Mouse (Mus musculus): ENCODE measurements around the gene Rnf215. TPM values are rescaled to one million over a fixed set of nuclear protein-coding genes. Genes with fewer than 3 reads are reported as not detected.

Gene Rnf215
- polyA plus RNA-seq (2015; fragmentation: Nextera tagmentation; extraction: Ambion mirVana): 46.4 and 48.7 TPM in 2 replicates

GRCm38 (mm10) chr11:4134986-4135935 lies at the start of gene Rnf215:
Gene Rnf215, plus strand, starts transcription at chr11:4135202.
- Histone ChIP-seq H3K4me3 (peak within 1 kb of the TSS; percentile 66), H3K4me1 (replicated peaks) (peaks cover 28% of the 10 kb centered on the region), H3K9me3 (no peaks in the 10 kb centered on the region), H3K4me2 (peak within 1 kb of the TSS; percentile 61), H3K9ac (peak within 1 kb of the TSS; percentile 80), H3K36me3 (peaks cover 15% of the 10 kb centered on the region), H3K27ac (replicated peaks) (peak within 1 kb of the TSS; percentile 89), H3K27me3 (no peaks in the 10 kb centered on the region)
- WGBS: 2% methylated on average over 59 of the region's 66 CpGs
- peak; percentile 91 for ATAC-seq (ENCODE audit: low FRiP score, low read depth)

DNA sequence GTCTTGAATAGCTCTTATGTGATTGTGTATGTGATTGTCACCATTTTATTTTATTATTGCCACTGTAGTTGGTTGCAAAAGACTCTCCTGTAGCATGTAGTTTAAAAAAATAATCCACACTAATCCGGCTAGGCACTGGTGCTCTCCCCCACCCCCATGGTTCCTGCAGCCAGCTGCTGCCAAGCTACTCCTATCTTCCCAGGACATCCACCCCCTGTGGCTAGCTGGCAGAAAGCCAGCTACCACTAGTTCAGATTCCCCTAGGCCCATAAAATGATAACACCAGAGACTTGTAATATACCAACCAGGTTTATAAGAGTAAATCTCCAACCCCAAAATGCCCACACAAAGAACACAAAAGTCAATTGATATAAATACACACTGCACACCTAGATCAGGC lies 48.8 kb upstream of the Rnf215 start:
- no peak for ATAC-seq (ENCODE audit: low FRiP score, low read depth)
- Histone ChIP-seq H3K4me3 (no peak overlapping the region), H3K4me2 (no peak overlapping the region), H3K9me3 (no peaks in the 10 kb centered on the region), H3K4me1 (replicated peaks) (no peaks in the 10 kb centered on the region), H3K36me3 (peaks cover 9% of the 10 kb centered on the region), H3K9ac (no peak overlapping the region), H3K27ac (replicated peaks) (no peak overlapping the region), H3K27me3 (no peaks in the 10 kb centered on the region)
- 33% methylated on average over 1 of the region's 1 CpGs for WGBS

GRCm38 (mm10) chr11:4087267-4087666 lies 47.7 kb upstream of the Rnf215 start:
- Histone ChIP-seq H3K9me3 (no peaks in the 10 kb centered on the region), H3K4me2 (no peak overlapping the region), H3K9ac (no peak overlapping the region), H3K36me3 (peaks cover 19% of the 10 kb centered on the region), H3K4me1 (replicated peaks) (no peaks in the 10 kb centered on the region), H3K4me3 (no peak overlapping the region), H3K27ac (replicated peaks) (no peak overlapping the region), H3K27me3 (no peaks in the 10 kb centered on the region)
- ATAC-seq (ENCODE audit: low FRiP score, low read depth): no peak
- 39% methylated on average over 2 of the region's 2 CpGs for WGBS

DNA sequence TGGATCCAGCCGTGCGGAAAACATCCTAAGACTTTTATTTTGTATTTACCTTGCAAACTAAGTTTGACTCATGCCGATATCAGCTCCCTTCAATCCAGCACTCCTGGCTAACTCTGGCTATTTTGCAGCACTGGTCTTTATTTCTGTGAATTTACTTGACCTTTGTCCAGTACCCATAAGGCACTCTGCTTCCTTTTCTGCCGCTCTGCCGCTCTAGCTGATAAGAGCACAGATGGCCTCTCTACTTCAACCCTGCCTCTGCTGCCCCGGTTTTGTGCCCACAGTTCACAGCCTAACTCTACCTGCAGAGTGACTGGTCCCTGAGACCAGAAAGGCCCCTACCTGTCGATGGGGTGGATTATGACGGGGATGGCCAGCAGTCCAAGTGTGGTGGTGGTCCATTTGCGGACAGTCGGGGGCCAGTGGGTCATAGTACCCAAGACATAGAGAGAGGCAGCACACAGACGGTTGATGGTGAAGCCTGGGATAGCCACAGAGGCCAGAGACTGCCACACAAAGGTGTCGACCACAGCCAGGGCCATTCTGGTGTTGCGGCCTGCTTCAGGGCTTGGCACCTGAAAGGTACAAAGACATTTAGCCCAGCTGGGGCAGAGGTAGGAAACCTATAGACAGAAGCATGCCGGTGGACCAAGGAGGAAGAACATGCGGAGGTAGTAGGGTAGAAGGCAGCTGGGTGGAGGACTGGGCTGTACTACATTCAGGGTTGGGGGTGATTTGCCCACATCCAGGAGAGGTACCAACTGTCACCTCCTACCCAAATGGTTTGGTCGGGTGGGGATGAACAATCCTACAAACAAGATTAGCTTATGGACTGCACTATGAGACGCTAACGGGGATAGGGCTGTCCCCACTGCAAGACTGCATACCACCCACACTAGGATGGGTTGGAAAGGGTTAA lies 41.3 kb upstream of the Rnf215 start:
- no peak overlapping the region for H3K27ac ChIP-seq (replicated peaks)
- no peak overlapping the region for H3K9ac ChIP-seq
- 87% methylated on average over 18 of the region's 18 CpGs for WGBS
- H3K4me1 ChIP-seq (replicated peaks): peaks cover 30% of the 10 kb centered on the region
- peaks cover 25% of the 10 kb centered on the region for H3K36me3 ChIP-seq
- no peak for ATAC-seq (ENCODE audit: low FRiP score, low read depth)
- peak overlapping the region; percentile 95 for H3K4me2 ChIP-seq
- H3K27me3 ChIP-seq: no peaks in the 10 kb centered on the region
- H3K4me3 ChIP-seq: peak overlapping the region; percentile 58
- H3K9me3 ChIP-seq: no peaks in the 10 kb centered on the region

- no peak for ATAC-seq (ENCODE audit: low FRiP score, low read depth)
- H3K27me3 ChIP-seq: no peaks in the 10 kb centered on the region
Measured at GRCm38 (mm10) chr11:4094378-4095170, 40.4 kb upstream of the Rnf215 start.

GRCm38 (mm10) chr11:4095171-4096053 lies 39.6 kb upstream of the Rnf215 start, which contains the start of gene Mtfp1:
Gene Mtfp1, minus strand, starts transcription at chr11:4095445.
- H3K27ac ChIP-seq (replicated peaks): peak within 1 kb of the TSS; percentile 82
- H3K9me3 ChIP-seq: no peaks in the 10 kb centered on the region
- peaks cover 24% of the 10 kb centered on the region for H3K36me3 ChIP-seq
- H3K4me1 ChIP-seq (replicated peaks): peaks cover 30% of the 10 kb centered on the region
- peak within 1 kb of the TSS; percentile 95 for H3K4me2 ChIP-seq
- no peaks in the 10 kb centered on the region for H3K27me3 ChIP-seq
- 7% methylated on average over 34 of the region's 34 CpGs for WGBS
- H3K9ac ChIP-seq: peak within 1 kb of the TSS; percentile 45
- peak within 1 kb of the TSS; percentile 58 for H3K4me3 ChIP-seq
- no peak for ATAC-seq (ENCODE audit: low FRiP score, low read depth)

More at GRCm38 (mm10) chr11:4094378-4095170, 40.4 kb upstream of the Rnf215 start:
- Histone ChIP-seq H3K36me3 (peaks cover 25% of the 10 kb centered on the region), H3K4me1 (replicated peaks) (peaks cover 30% of the 10 kb centered on the region), H3K4me2 (peak overlapping the region; percentile 95), H3K9ac (peak overlapping the region; percentile 45), H3K27ac (replicated peaks) (peak overlapping the region; percentile 82), H3K9me3 (no peaks in the 10 kb centered on the region), H3K4me3 (peak overlapping the region; percentile 58)
- 7% methylated on average over 23 of the region's 24 CpGs for WGBS

DNA sequence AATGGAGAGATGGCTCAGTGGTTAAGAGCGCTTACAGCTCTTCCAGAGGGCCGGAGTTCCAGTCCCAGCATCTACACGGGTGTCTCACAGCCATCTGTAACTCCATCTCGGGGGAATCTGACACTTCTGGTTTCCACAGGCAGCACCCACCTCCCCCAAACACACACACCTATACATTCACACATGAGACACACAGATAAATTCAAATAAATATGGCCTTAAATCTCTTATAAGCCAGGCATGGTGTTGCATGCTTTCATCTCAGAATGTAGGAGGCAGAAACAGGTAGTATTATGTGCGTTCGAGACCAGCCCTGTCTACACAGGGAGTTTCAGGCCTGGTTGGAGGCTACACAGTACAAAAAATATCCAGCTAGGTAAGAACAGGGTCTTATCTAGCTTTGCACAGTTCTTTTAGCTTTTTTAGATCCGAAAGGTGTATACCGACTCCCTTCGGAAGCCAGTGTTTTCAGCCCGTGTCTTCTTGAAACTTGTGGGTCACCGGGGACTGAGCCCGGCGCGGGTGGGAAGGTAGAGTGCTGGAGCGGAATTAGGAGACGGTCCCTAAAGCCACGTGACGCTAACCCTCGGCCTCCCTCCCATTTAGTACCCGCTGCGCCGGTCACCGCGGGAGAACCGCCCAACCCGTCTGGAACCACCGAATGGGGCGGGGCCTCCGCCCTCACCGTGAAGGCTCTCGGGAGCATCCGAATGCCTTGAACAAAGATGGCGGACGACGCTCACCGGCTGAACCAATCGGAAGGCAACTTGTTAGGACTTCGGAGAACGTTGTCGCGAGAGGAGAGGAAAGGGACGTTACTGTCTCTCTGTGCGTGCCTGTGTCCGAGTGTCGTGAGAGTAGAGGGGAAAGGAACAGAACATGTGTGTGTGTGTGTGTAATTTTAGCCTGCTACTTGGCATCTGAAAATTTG lies 38.7 kb upstream of the Rnf215 start:
- Histone ChIP-seq H3K27me3 (no peaks in the 10 kb centered on the region), H3K27ac (replicated peaks) (peak overlapping the region; percentile 90), H3K4me1 (replicated peaks) (peaks cover 30% of the 10 kb centered on the region), H3K4me2 (peak overlapping the region; percentile 95), H3K4me3 (peak overlapping the region; percentile 58), H3K9me3 (no peaks in the 10 kb centered on the region), H3K9ac (peak overlapping the region; percentile 66), H3K36me3 (peaks cover 15% of the 10 kb centered on the region)
- 3% methylated on average over 45 of the region's 45 CpGs for WGBS
- peak; percentile 96 for ATAC-seq (ENCODE audit: low FRiP score, low read depth)

DNA sequence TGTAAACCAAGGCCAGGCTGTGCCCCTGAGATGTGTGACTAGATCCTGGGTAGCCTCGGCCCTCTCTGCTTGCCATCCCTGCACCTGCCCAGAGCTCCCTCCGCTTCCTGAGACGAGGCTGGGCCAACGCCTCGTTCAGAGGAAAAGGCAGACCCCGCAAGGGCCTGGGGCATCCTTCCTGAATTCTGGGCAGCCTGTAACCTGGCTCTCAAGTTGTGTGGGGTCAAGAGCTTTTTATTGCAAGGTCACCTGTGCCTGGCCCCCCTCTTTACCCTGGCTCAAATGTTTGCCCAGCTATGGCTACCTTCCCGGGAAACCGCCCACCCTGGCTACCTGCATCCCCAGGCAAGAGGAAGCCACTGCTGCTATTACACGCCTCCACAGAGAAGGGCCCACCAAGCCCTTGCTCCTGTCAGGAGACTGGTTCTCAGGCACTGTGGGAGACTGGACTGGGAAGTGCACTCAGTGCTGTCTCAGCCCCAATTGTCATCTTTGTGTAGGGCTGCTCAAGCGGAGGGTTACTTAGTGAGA lies 37.8 kb upstream of the Rnf215 start:
- peaks cover 30% of the 10 kb centered on the region for H3K4me1 ChIP-seq (replicated peaks)
- H3K9ac ChIP-seq: peak overlapping the region; percentile 66
- H3K9me3 ChIP-seq: no peaks in the 10 kb centered on the region
- peaks cover 7% of the 10 kb centered on the region for H3K36me3 ChIP-seq
- peak; percentile 28; the same call in 1 of the 2 replicates for ATAC-seq (ENCODE audit: low FRiP score, low read depth)
- H3K4me3 ChIP-seq: peak overlapping the region; percentile 58
- peak overlapping the region; percentile 90 for H3K27ac ChIP-seq (replicated peaks)
- 29% methylated on average over 10 of the region's 10 CpGs for WGBS
- no peaks in the 10 kb centered on the region for H3K27me3 ChIP-seq
- H3K4me2 ChIP-seq: peak overlapping the region; percentile 95

- Histone ChIP-seq H3K4me1 (replicated peaks) (peaks cover 30% of the 10 kb centered on the region), H3K27me3 (no peaks in the 10 kb centered on the region), H3K36me3 (peaks cover 4% of the 10 kb centered on the region; the same call in 1 of the 2 replicates), H3K4me2 (no peak overlapping the region), H3K9ac (no peak overlapping the region), H3K27ac (replicated peaks) (no peak overlapping the region), H3K4me3 (no peak overlapping the region), H3K9me3 (no peaks in the 10 kb centered on the region)
- ATAC-seq (ENCODE audit: low FRiP score, low read depth): no peak
- WGBS: 62% methylated on average over 8 of the region's 8 CpGs
Measured at GRCm38 (mm10) chr11:4098120-4098519, 36.9 kb upstream of the Rnf215 start.
